Mouse (Mus musculus): ENCODE measurements around the gene Adamts2.

GRCm38 (mm10) chr11:50845951-50846350, 244.1 kb downstream of the Adamts2 start:
- TF ChIP-seq CTCF (IDR thresholded peaks at IDR 0.05; ENCODE audit: control insufficient read depth, insufficient read depth, low read length) (no peak), POLR2A (IDR thresholded peaks at IDR 0.05; ENCODE audit: borderline replicate concordance, control insufficient read depth, low read depth, low read length) (no peak)

Data from bone marrow, adult 2 months (tissue).